In genomic region chr13:24578317-24578716, GRCm38 (mm10) we compare ENCODE assay signal across 18 mouse cellular contexts. TPM values are rescaled to one million over a fixed set of nuclear protein-coding genes. Genes with fewer than 3 reads are reported as not detected.
DNase-seq lines count a peak whose midpoint lies in the region; ATAC-seq lines count a peak whose summit lies in the region.
"Had no signal": no experiment of that assay in that cellular context is flagged by ENCODE, and none has a peak within 500 bp of the region (broad histone marks: within the 10 kb centered on the region; RNA-seq: fewer than 3 reads in every experiment).

No protein-coding gene starts in this region.

- H3K4me2 ChIP-seq in liver, embryonic 13.5 days: no peak overlapping the region
- no peak overlapping the region for H3K4me2 ChIP-seq in liver, embryonic 15.5 days
- no peak overlapping the region for H3K4me2 ChIP-seq in liver, embryonic 16.5 days (ENCODE audit: low read depth, low read length)
- H3K4me2 ChIP-seq: embryonic facial prominence, embryonic 12.5 days; forebrain, embryonic 13.5 days; forebrain, embryonic 15.5 days had no signal

- H3K9me3 ChIP-seq in liver, embryonic 13.5 days (replicated peaks): no peaks in the 10 kb centered on the region
- H3K9me3 ChIP-seq in liver, embryonic 15.5 days (replicated peaks): no peaks in the 10 kb centered on the region
- H3K9me3 ChIP-seq in liver, embryonic 16.5 days (replicated peaks; ENCODE audit: control insufficient read depth, low read length): no peaks in the 10 kb centered on the region
- H3K9me3 ChIP-seq: embryonic facial prominence, embryonic 10.5 days; embryonic facial prominence, embryonic 12.5 days; forebrain, embryonic 13.5 days; forebrain, embryonic 15.5 days had no signal

- no peak for DNase-seq in liver, embryonic 13.5 days
- no peak for DNase-seq in liver
- DNase-seq in cerebellum, adult 8-10 months: no peak
- DNase-seq: adrenal gland, adult 2 months; adrenal gland, postnatal 10 days; adrenal gland, postnatal 25 days; cerebellum, adult 11 months; cerebellum, adult 18-20 months; cerebellum, adult 9-10 months; cerebellum, postnatal 10 days; cerebellum, postnatal 25 days; forebrain, postnatal 0 days had no signal

- no peaks in the 10 kb centered on the region for H3K27me3 ChIP-seq in liver, embryonic 13.5 days
- H3K27me3 ChIP-seq in liver, embryonic 15.5 days: no peaks in the 10 kb centered on the region
- no peaks in the 10 kb centered on the region for H3K27me3 ChIP-seq in liver, embryonic 16.5 days (ENCODE audit: control insufficient read depth, insufficient read depth, low read depth, low read length)
- H3K27me3 ChIP-seq: embryonic facial prominence, embryonic 12.5 days; forebrain, embryonic 13.5 days; forebrain, embryonic 15.5 days had no signal

- ATAC-seq in liver, embryonic 13.5 days (ENCODE audit: low read depth): peak; percentile 61
- peak; percentile 22; the same call in 1 of the 2 replicates for ATAC-seq in liver, embryonic 15.5 days (ENCODE audit: insufficient read depth)
- ATAC-seq in liver, embryonic 16.5 days (ENCODE audit: low read depth): peak; percentile 43
- ATAC-seq: forebrain, embryonic 13.5 days; forebrain, embryonic 15.5 days; forebrain, postnatal 0 days had no signal

- peaks cover 66% of the 10 kb centered on the region for H3K4me1 ChIP-seq in liver, embryonic 13.5 days (replicated peaks)
- peaks cover 66% of the 10 kb centered on the region for H3K4me1 ChIP-seq in liver, embryonic 15.5 days (replicated peaks)
- H3K4me1 ChIP-seq in liver, embryonic 16.5 days (ENCODE audit: control insufficient read depth, low read depth, low read length): peaks cover 48% of the 10 kb centered on the region

- peak overlapping the region; percentile 29; the same call in 1 of the 2 replicates for H3K27ac ChIP-seq in liver, embryonic 13.5 days
- H3K27ac ChIP-seq in liver, embryonic 15.5 days (replicated peaks): peak overlapping the region; percentile 14; the same call in 1 of the 2 replicates
- H3K27ac ChIP-seq in liver, embryonic 16.5 days (ENCODE audit: low read length): no peak overlapping the region
- H3K27ac ChIP-seq: embryonic facial prominence, embryonic 10.5 days; embryonic facial prominence, embryonic 12.5 days; forebrain, embryonic 13.5 days; forebrain, embryonic 15.5 days had no signal

- H3K9ac ChIP-seq in liver, embryonic 13.5 days: no peak overlapping the region
- no peak overlapping the region for H3K9ac ChIP-seq in liver, embryonic 15.5 days
- no peak overlapping the region for H3K9ac ChIP-seq in liver, embryonic 16.5 days (ENCODE audit: low read depth, low read length)
- H3K9ac ChIP-seq: embryonic facial prominence, embryonic 12.5 days; forebrain, embryonic 13.5 days; forebrain, embryonic 15.5 days; forebrain, postnatal 0 days had no signal

- H3K36me3 ChIP-seq in liver, embryonic 13.5 days: no peaks in the 10 kb centered on the region
- H3K36me3 ChIP-seq in liver, embryonic 15.5 days (replicated peaks): no peaks in the 10 kb centered on the region
- H3K36me3 ChIP-seq in liver, embryonic 16.5 days (ENCODE audit: control insufficient read depth, insufficient read depth): no peaks in the 10 kb centered on the region
- H3K36me3 ChIP-seq: embryonic facial prominence, embryonic 10.5 days; embryonic facial prominence, embryonic 12.5 days; forebrain, embryonic 15.5 days had no signal

- H3K4me3 ChIP-seq in liver, embryonic 13.5 days (replicated peaks): no peak overlapping the region
- H3K4me3 ChIP-seq in liver, embryonic 15.5 days (replicated peaks): no peak overlapping the region
- H3K4me3 ChIP-seq in liver, embryonic 16.5 days (ENCODE audit: low read depth, low read length): no peak overlapping the region
- H3K4me3 ChIP-seq: embryonic facial prominence, embryonic 10.5 days; embryonic facial prominence, embryonic 12.5 days; forebrain, embryonic 13.5 days; forebrain, embryonic 15.5 days had no signal

RNA-seq across cellular contexts. Expression of gene Ripor2, which starts 3.7 kb away (rescaled TPM):
- polyA plus RNA-seq in liver, embryonic 13.5 days (2015; fragmentation: Nextera tagmentation; extraction: Ambion mirVana): 3.9 and 4.9 TPM in 2 replicates
- polyA plus RNA-seq in liver, embryonic 15.5 days (2015; fragmentation: Nextera tagmentation; extraction: Ambion mirVana): 3.1 and 3.2 TPM in 2 replicates
- 3.2 and 4.4 TPM in 2 replicates for polyA plus RNA-seq in liver, embryonic 16.5 days (2015; fragmentation: Nextera tagmentation; extraction: Ambion mirVana)
